Mouse (Mus musculus): Measurements from ENCODE around the gene Fam234b. TPM values are rescaled to one million over a fixed set of nuclear protein-coding genes. Genes with fewer than 3 reads are reported as not detected.

Gene Fam234b
- total RNA-seq (2014; rRNA removed) (14.8 and 15.3 TPM in 2 replicates), polyA plus RNA-seq (2012; rRNA removed) (14.8 and 15.1 TPM in 2 replicates)

GRCm38 (mm10) chr6:135197921-135198532 is at the start of gene Fam234b, which contains the start of gene Hebp1:
TSS of gene Fam234b (plus strand) at chr6:135197977.
TSS of gene Hebp1 (minus strand) at chr6:135198022.
- WGBS: 2% methylated on average over 52 of the region's 52 CpGs
- H3K4me1 ChIP-seq (ENCODE audit: control insufficient read depth, insufficient read depth, low read length): peaks cover 15% of the 10 kb centered on the region

GRCm38 (mm10) chr6:135148506-135148905 is 49.3 kb upstream of the Fam234b start:
- Histone ChIP-seq H3K9ac (ENCODE audit: low read depth, low read length) (no peak overlapping the region), H3K79me2 (ENCODE audit: control insufficient read depth, insufficient read depth, low read length) (peaks cover 9% of the 10 kb centered on the region; the same call in 1 of the 2 replicates), H3K4me3 (ENCODE audit: insufficient read depth, low read depth, low read length) (no peak overlapping the region), H3K4me1 (ENCODE audit: control insufficient read depth, insufficient read depth, low read length) (peaks cover 2% of the 10 kb centered on the region), H3K27me3 (ENCODE audit: control insufficient read depth, insufficient read depth, low read length) (no peaks in the 10 kb centered on the region), H3K27ac (replicated peaks; ENCODE audit: insufficient read depth, low read depth, low read length) (no peak overlapping the region), H3K36me3 (ENCODE audit: control insufficient read depth, insufficient read depth, low read length) (peaks cover 43% of the 10 kb centered on the region)
- TF ChIP-seq CTCF (IDR thresholded peaks at IDR 0.05; ENCODE audit: low read depth, low read length): peak; percentile 87
- no peak for TF ChIP-seq POLR2A (IDR thresholded peaks at IDR 0.05; ENCODE audit: extremely low read depth, insufficient read depth, low read length)
- WGBS: 39% methylated on average over 1 of the region's 1 CpGs
- DNase-seq (ENCODE audit: extremely low read depth, low read depth, low spot score): no peak

More at GRCm38 (mm10) chr6:135197921-135198532, at the start of gene Fam234b, which contains the start of gene Hebp1:
- no peaks in the 10 kb centered on the region for H3K36me3 ChIP-seq (ENCODE audit: control insufficient read depth, insufficient read depth, low read length)
- no peaks in the 10 kb centered on the region for H3K27me3 ChIP-seq (ENCODE audit: control insufficient read depth, insufficient read depth, low read length)
- peaks cover 16% of the 10 kb centered on the region; the same call in 1 of the 2 replicates for H3K79me2 ChIP-seq (ENCODE audit: control insufficient read depth, insufficient read depth, low read length)
- peak within 1 kb of the TSS; percentile 98 for H3K4me3 ChIP-seq (ENCODE audit: insufficient read depth, low read depth, low read length)
- H3K9ac ChIP-seq (ENCODE audit: low read depth, low read length): peak within 1 kb of the TSS; percentile 98
- TF ChIP-seq CTCF (IDR thresholded peaks at IDR 0.05; ENCODE audit: low read depth, low read length) (no peak; the same call in 1 of the 2 replicates), POLR2A (IDR thresholded peaks at IDR 0.05; ENCODE audit: extremely low read depth, insufficient read depth, low read length) (peak; percentile 35; the same call in 1 of the 2 replicates)
- DNase-seq (ENCODE audit: extremely low read depth, low read depth, low spot score): peak; percentile 67
- peak within 1 kb of the TSS; percentile 55 for H3K27ac ChIP-seq (replicated peaks; ENCODE audit: insufficient read depth, low read depth, low read length)

- Histone ChIP-seq H3K4me1 (ENCODE audit: control insufficient read depth, insufficient read depth, low read length) (peaks cover 2% of the 10 kb centered on the region), H3K27me3 (ENCODE audit: control insufficient read depth, insufficient read depth, low read length) (no peaks in the 10 kb centered on the region), H3K9ac (ENCODE audit: low read depth, low read length) (no peak overlapping the region), H3K79me2 (ENCODE audit: control insufficient read depth, insufficient read depth, low read length) (peaks cover 9% of the 10 kb centered on the region; the same call in 1 of the 2 replicates), H3K36me3 (ENCODE audit: control insufficient read depth, insufficient read depth, low read length) (peaks cover 43% of the 10 kb centered on the region), H3K4me3 (ENCODE audit: insufficient read depth, low read depth, low read length) (no peak overlapping the region), H3K27ac (replicated peaks; ENCODE audit: insufficient read depth, low read depth, low read length) (no peak overlapping the region)
- no peak for DNase-seq (ENCODE audit: extremely low read depth, low read depth, low spot score)
- TF ChIP-seq POLR2A (IDR thresholded peaks at IDR 0.05; ENCODE audit: extremely low read depth, insufficient read depth, low read length) (no peak), CTCF (IDR thresholded peaks at IDR 0.05; ENCODE audit: low read depth, low read length) (no peak)
- 90% methylated on average over 4 of the region's 4 CpGs for WGBS
Measured at GRCm38 (mm10) chr6:135149175-135149574, 48.6 kb upstream of the Fam234b start.

DNA sequence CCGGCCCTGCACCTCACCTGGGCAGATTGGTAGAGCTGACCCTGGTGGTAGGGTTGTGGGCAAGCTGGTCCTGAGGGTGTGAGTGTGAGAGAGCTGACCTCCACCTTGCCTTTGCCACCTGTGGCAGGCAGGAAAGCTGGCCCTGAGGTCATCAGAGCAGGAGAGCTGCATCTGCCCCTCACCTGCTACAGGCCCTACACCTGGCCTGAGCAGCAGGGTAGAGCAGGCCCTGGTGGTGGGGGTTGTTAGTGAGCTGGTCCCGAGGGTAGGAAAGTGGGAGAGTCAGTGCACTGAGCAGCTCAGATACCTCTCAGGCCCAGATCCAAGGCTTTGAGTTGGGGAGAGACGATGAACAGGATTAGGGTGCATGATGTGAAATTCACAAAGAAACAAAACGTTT is 48.1 kb upstream of the Fam234b start:
- Histone ChIP-seq H3K27ac (replicated peaks; ENCODE audit: insufficient read depth, low read depth, low read length) (no peak overlapping the region), H3K36me3 (ENCODE audit: control insufficient read depth, insufficient read depth, low read length) (peaks cover 44% of the 10 kb centered on the region), H3K4me1 (ENCODE audit: control insufficient read depth, insufficient read depth, low read length) (peaks cover 2% of the 10 kb centered on the region), H3K4me3 (ENCODE audit: insufficient read depth, low read depth, low read length) (no peak overlapping the region), H3K27me3 (ENCODE audit: control insufficient read depth, insufficient read depth, low read length) (no peaks in the 10 kb centered on the region), H3K79me2 (ENCODE audit: control insufficient read depth, insufficient read depth, low read length) (peaks cover 9% of the 10 kb centered on the region; the same call in 1 of the 2 replicates), H3K9ac (ENCODE audit: low read depth, low read length) (no peak overlapping the region)
- TF ChIP-seq CTCF (IDR thresholded peaks at IDR 0.05; ENCODE audit: low read depth, low read length) (no peak), POLR2A (IDR thresholded peaks at IDR 0.05; ENCODE audit: extremely low read depth, insufficient read depth, low read length) (no peak)
- 80% methylated on average over 4 of the region's 4 CpGs for WGBS
- DNase-seq (ENCODE audit: extremely low read depth, low read depth, low spot score): no peak

GRCm38 (mm10) chr6:135150311-135150710 is 47.5 kb upstream of the Fam234b start:
- DNase-seq (ENCODE audit: extremely low read depth, low read depth, low spot score): no peak
- no peak overlapping the region for H3K4me3 ChIP-seq (ENCODE audit: insufficient read depth, low read depth, low read length)
- H3K27me3 ChIP-seq (ENCODE audit: control insufficient read depth, insufficient read depth, low read length): no peaks in the 10 kb centered on the region
- peaks cover 13% of the 10 kb centered on the region; the same call in 1 of the 2 replicates for H3K79me2 ChIP-seq (ENCODE audit: control insufficient read depth, insufficient read depth, low read length)
- peaks cover 44% of the 10 kb centered on the region for H3K36me3 ChIP-seq (ENCODE audit: control insufficient read depth, insufficient read depth, low read length)
- 44% methylated on average over 5 of the region's 5 CpGs for WGBS
- no peak overlapping the region for H3K9ac ChIP-seq (ENCODE audit: low read depth, low read length)
- peaks cover 2% of the 10 kb centered on the region for H3K4me1 ChIP-seq (ENCODE audit: control insufficient read depth, insufficient read depth, low read length)
- no peak overlapping the region for H3K27ac ChIP-seq (replicated peaks; ENCODE audit: insufficient read depth, low read depth, low read length)
- TF ChIP-seq POLR2A (IDR thresholded peaks at IDR 0.05; ENCODE audit: extremely low read depth, insufficient read depth, low read length) (no peak), CTCF (IDR thresholded peaks at IDR 0.05; ENCODE audit: low read depth, low read length) (peak; percentile 82)

GRCm38 (mm10) chr6:135153719-135154118 is 44.1 kb upstream of the Fam234b start:
- no peak overlapping the region for H3K4me3 ChIP-seq (ENCODE audit: insufficient read depth, low read depth, low read length)
- no peak for TF ChIP-seq POLR2A (IDR thresholded peaks at IDR 0.05; ENCODE audit: extremely low read depth, insufficient read depth, low read length)
- TF ChIP-seq CTCF (IDR thresholded peaks at IDR 0.05; ENCODE audit: low read depth, low read length): no peak
- no peaks in the 10 kb centered on the region for H3K27me3 ChIP-seq (ENCODE audit: control insufficient read depth, insufficient read depth, low read length)
- H3K79me2 ChIP-seq (ENCODE audit: control insufficient read depth, insufficient read depth, low read length): peaks cover 25% of the 10 kb centered on the region; the same call in 1 of the 2 replicates
- H3K27ac ChIP-seq (replicated peaks; ENCODE audit: insufficient read depth, low read depth, low read length): no peak overlapping the region
- peaks cover 8% of the 10 kb centered on the region for H3K4me1 ChIP-seq (ENCODE audit: control insufficient read depth, insufficient read depth, low read length)
- no peak overlapping the region for H3K9ac ChIP-seq (ENCODE audit: low read depth, low read length)
- peaks cover 30% of the 10 kb centered on the region for H3K36me3 ChIP-seq (ENCODE audit: control insufficient read depth, insufficient read depth, low read length)
- DNase-seq (ENCODE audit: extremely low read depth, low read depth, low spot score): no peak
- 90% methylated on average over 5 of the region's 5 CpGs for WGBS
